Mouse (Mus musculus): ENCODE results near the gene Klk1b1.

DNA sequence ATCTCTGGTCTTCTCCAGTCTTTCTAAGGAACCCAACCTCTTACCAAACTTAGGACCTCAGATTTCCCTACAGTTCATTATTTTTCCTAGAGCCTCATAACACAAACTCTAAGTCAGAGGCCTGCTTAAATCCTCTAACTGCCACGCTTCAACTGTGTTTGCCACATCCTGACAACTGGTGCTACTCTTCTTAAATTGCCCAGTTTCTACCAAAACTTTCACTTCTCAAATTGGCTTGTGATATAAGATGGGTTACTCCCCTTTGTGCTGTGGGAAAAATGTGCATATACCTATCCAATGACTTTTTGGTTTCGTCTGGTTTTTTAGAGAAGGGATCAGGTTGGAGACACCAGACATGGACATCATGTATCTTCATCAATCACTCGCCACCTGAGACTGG, 507 bp downstream of the Klk1b1 start:
- no peak for TF ChIP-seq CTCF (conservative IDR thresholded peaks at IDR 0.05; ENCODE audit: low read length)
- no peak for TF ChIP-seq POU5F1 (IDR thresholded peaks at IDR 0.05; ENCODE audit: borderline replicate concordance, low read length)
